In genomic region chr6:115029248-115029647, GRCm38 (mm10) we compare ENCODE assay signal across 9 mouse cellular contexts. TPM values are rescaled to one million over a fixed set of nuclear protein-coding genes. Genes with fewer than 3 reads are reported as not detected.
DNase-seq lines count a peak whose midpoint lies in the region.
"Had no signal": no experiment of that assay in that cellular context is flagged by ENCODE, and none has a peak within 500 bp of the region (broad histone marks: within the 10 kb centered on the region; RNA-seq: fewer than 3 reads in every experiment).

No protein-coding gene starts in this region.

- peak; percentile 61 to 77 for DNase-seq in cerebellum, postnatal 10 days
- no peak for DNase-seq in cerebellum, adult 11-12 months
- DNase-seq in layer of hippocampus, adult 11-12 months (ENCODE audit: low spot score), result peak; percentile 72
- DNase-seq in layer of hippocampus, adult 8-10 months (ENCODE audit: low spot score in 2 of 2), result no peak
- peak; percentile 12 to 13 for DNase-seq in B cell, adult 2 months
- peak; percentile 43 for DNase-seq in induced T-regulatory cell, adult 2 months (ENCODE audit: low read depth)
- DNase-seq in yolk sac, embryonic 10.5 days (ENCODE audit: low spot score), result no peak
- no peak for DNase-seq in testis, postnatal 10 days (ENCODE audit: low spot score)
- DNase-seq: heart, adult 11 months had no signal

RNA-seq across cellular contexts. Expression of gene Tamm41, which starts 8.4 kb away (rescaled TPM):
- 10 to 100 TPM; 16.0 to 22.9 (median 22.3) TPM for total RNA-seq in layer of hippocampus, adult 8-10 months (2022)

RNA-seq across cellular contexts. Expression of gene Vgll4, which starts 59.5 kb away (rescaled TPM):
- total RNA-seq in layer of hippocampus, adult 8-10 months (2022), result 10 to 100 TPM; 48.9 to 53.4 (median 49.5) TPM

Comparison
In these comparisons a context has a peak if more than half of its experiments do, and no peak if none do; other contexts are left out.
1. DNase-seq: peak in cerebellum, postnatal 10 days (2 of 2), layer of hippocampus, adult 11-12 months (single experiment), B cell, adult 2 months (2 of 2) and induced T-regulatory cell, adult 2 months (single experiment); none in cerebellum, adult 11-12 months (single experiment), layer of hippocampus, adult 8-10 months (0 of 2), yolk sac, embryonic 10.5 days (single experiment) and testis, postnatal 10 days (single experiment).